Mouse (Mus musculus) limb, embryonic 15.5 days (tissue): ENCODE measurements around the gene Olfr145. TPM values are rescaled to one million over a fixed set of nuclear protein-coding genes. Genes with fewer than 3 reads are reported as not detected.

Experiments
- ATAC-seq: fragments of 200-750 bp; cut with Nextera tagmentation; 2 replicates; pipeline ENCODE4 v1.8.0; 2017; ENCODE audit warnings: low read depth, moderate TSS enrichment; ENCODE audit not compliant: insufficient number of reproducible peaks, low FRiP score, low TSS enrichment
- H3K27ac ChIP-seq: fragments of 300-500 bp; sonication (generic); 2 replicates; pipeline ENCODE4 v1.5.1; 2015; ENCODE audit warnings: moderate library complexity, mild to moderate bottlenecking, inconsistent platforms
- H3K27me3 ChIP-seq: fragments of 300-500 bp; sonication (generic); 2 replicates; pipeline ENCODE4 v1.6.1; 2015; ENCODE audit warnings: inconsistent platforms
- H3K36me3 ChIP-seq: fragments of 300-500 bp; sonication (generic); 2 replicates; pipeline ENCODE4 v1.6.1; 2015; ENCODE audit warnings: inconsistent platforms
- H3K4me1 ChIP-seq: fragments of 300-500 bp; sonication (generic); 2 replicates; pipeline ENCODE4 v1.6.1; 2015; ENCODE audit warnings: inconsistent platforms
- H3K4me2 ChIP-seq: fragments of 300-500 bp; sonication (generic); 2 replicates; pipeline ENCODE4 v1.6.1; 2015; ENCODE audit warnings: mild to moderate bottlenecking, inconsistent platforms
- H3K4me3 ChIP-seq: fragments of 300-500 bp; sonication (generic); 2 replicates; pipeline ENCODE4 v1.5.1; 2015; ENCODE audit warnings: mild to moderate bottlenecking, inconsistent platforms
- H3K9ac ChIP-seq: fragments of 300-500 bp; sonication (generic); 2 replicates; pipeline ENCODE4 v1.6.1; 2015; ENCODE audit warnings: inconsistent platforms
- H3K9me3 ChIP-seq: fragments of 300-500 bp; sonication (generic); 2 replicates; pipeline ENCODE4 v1.6.1; 2016; ENCODE audit warnings: inconsistent platforms
- WGBS: fragments of 180-500 bp; shearing (Covaris S2); methylation state at CpG from one replicate; pipeline ENCODE4 v1.1.7; 2015; 5-methylcytosine and 5-hydroxymethylcytosine counted together
- polyA plus RNA-seq: library from polyadenylated mRNA; unstranded; fragments of >200 nt; fragmentation: Nextera tagmentation; extraction: Ambion mirVana; gene quantifications from 2 replicates; pipeline ENCODE4 v1.2.1, GENCODE M21; 2015

The Olfr145 gene
- not detected in 2 replicates for polyA plus RNA-seq

DNA sequence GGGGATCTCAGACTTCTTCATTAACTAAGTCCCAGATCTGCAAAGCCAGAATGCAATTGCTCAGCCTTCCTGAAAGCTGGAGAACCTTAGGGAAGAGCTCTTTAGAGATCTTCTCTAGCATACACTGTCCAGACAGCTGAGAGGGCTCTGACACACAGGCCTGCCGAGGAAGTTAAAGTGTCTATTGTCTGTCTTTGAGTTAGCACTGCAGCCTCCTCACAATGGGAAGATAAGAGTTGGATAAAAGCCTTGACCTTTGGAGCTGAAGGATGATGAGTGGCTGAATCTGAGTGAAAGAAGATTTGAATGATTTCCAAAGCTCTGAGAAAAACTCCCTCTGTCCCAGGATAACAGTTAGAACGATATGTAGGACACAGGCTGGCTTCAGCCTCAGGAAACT is at the start of gene Olfr145:
Gene Olfr145 (plus strand): TSS at position 64 of the 400 bp plus-strand sequence.
- Histone ChIP-seq H3K36me3 (no peaks in the 10 kb centered on the region), H3K4me2 (no peak within 1 kb of the TSS), H3K4me1 (no peaks in the 10 kb centered on the region), H3K27ac (no peak within 1 kb of the TSS), H3K4me3 (no peak within 1 kb of the TSS), H3K9me3 (no peaks in the 10 kb centered on the region), H3K9ac (no peak within 1 kb of the TSS), H3K27me3 (no peaks in the 10 kb centered on the region)
- WGBS: 63% methylated on average over 2 of the region's 2 CpGs
- ATAC-seq: no peak

DNA sequence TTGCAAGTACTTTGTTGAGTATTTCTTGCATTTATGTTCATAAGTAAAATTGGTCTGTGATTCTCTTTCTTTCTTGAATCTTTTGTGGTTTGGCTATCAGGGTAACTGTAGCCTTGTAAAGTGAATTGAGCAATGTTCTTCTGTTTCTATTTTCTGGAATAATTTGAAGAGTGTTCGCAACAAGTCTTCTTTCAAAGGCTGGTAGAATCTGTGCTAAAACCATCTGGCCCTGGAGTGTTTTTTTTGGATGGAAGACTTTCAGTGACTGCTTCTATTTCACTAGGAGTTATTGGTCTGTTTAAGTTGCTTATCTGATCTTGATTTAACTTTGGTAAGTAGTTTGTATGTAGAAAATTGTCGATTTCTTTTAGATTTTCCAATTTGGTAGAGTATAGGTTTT is 47.3 kb upstream of the Olfr145 start:
- Histone ChIP-seq H3K9me3 (no peaks in the 10 kb centered on the region), H3K4me2 (no peak overlapping the region), H3K27me3 (no peaks in the 10 kb centered on the region), H3K9ac (no peak overlapping the region), H3K4me3 (no peak overlapping the region), H3K27ac (no peak overlapping the region), H3K36me3 (no peaks in the 10 kb centered on the region), H3K4me1 (no peaks in the 10 kb centered on the region)
- no peak for ATAC-seq
- 65% methylated on average over 2 of the region's 2 CpGs for WGBS

DNA sequence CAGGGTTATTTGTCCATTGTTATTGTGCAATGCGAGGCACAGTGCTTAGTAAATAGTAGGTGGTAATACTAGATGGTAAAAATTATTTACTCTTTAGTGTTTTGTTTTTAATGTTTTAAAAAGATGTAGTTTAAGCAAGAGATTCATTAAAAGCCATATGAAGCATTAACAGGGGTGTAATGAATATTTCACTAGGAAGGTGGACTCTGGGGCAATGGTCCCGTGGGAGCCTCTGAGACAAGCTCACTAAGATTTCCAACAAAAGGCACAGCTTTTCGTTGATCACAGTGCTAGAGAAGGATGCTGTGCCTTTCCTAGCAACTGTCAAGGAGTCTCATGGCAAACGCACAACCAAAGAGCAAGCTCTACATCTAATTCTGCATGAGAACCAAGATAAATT is 42.6 kb upstream of the Olfr145 start, which contains the start of gene Olfr877:
Gene Olfr877 (plus strand): TSS at position 301 of the 400 bp plus-strand sequence.
- H3K4me2 ChIP-seq: no peak within 1 kb of the TSS
- 71% methylated on average over 4 of the region's 4 CpGs for WGBS
- H3K4me1 ChIP-seq: no peaks in the 10 kb centered on the region

DNA sequence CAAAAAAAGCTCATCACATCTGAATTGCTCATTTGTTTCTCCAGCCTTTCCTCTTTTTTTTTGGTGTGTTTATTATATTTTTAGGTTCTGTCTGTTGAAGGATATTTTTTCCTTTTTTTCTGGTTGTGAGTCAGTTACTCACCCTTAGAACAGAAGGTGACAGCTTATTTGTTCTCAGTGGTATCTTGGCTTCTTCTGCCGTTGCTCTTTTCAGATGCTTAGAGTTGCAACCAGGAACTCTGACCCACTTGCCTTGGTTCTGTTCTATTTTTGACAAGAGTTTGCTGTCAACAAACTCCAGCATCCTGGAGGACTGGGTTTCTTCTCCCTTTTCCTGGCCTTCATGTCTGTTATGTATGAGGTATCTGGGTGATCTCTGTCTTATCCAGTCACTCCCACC is 33.2 kb upstream of the Olfr145 start:
- no peaks in the 10 kb centered on the region for H3K4me1 ChIP-seq
- ATAC-seq: no peak
- H3K9ac ChIP-seq: no peak overlapping the region
- no peaks in the 10 kb centered on the region for H3K9me3 ChIP-seq
- no peaks in the 10 kb centered on the region for H3K27me3 ChIP-seq
- H3K4me3 ChIP-seq: no peak overlapping the region
- no peaks in the 10 kb centered on the region for H3K36me3 ChIP-seq
- H3K27ac ChIP-seq: no peak overlapping the region
- 67% methylated on average over 1 of the region's 1 CpGs for WGBS
- H3K4me2 ChIP-seq: no peak overlapping the region

More for the DNA sequence above, 42.6 kb upstream of the Olfr145 start, which contains the start of gene Olfr877:
- Histone ChIP-seq H3K4me3 (no peak within 1 kb of the TSS), H3K9ac (no peak within 1 kb of the TSS), H3K27me3 (no peaks in the 10 kb centered on the region), H3K9me3 (no peaks in the 10 kb centered on the region), H3K36me3 (no peaks in the 10 kb centered on the region), H3K27ac (no peak within 1 kb of the TSS)
- ATAC-seq: no peak

DNA sequence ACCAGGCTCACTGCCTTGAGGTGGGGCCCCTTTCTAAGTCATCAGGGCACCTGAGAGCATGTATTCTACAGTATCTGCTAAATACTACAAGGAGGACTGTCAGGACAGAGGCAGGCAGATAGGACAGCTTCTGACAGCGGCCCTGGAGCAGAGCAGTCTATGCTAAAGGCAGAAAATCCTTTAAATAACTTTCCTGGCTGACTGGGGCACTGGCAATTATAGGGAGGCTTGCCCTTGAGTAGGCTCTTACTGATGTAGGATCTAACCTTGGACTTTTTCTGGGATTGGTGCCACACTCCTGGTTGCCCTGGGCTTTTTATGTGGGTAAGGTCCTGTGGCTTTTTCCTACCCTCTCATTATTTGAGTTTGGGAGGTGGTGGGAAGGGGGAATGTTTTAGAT is 26.3 kb upstream of the Olfr145 start:
- H3K4me1 ChIP-seq: no peaks in the 10 kb centered on the region
- H3K9me3 ChIP-seq: no peaks in the 10 kb centered on the region
- H3K9ac ChIP-seq: no peak overlapping the region
- ATAC-seq: no peak
- H3K4me3 ChIP-seq: no peak overlapping the region
- no peak overlapping the region for H3K27ac ChIP-seq
- 33% methylated on average over 1 of the region's 1 CpGs for WGBS
- no peaks in the 10 kb centered on the region for H3K27me3 ChIP-seq
- H3K4me2 ChIP-seq: no peak overlapping the region
- no peaks in the 10 kb centered on the region for H3K36me3 ChIP-seq

DNA sequence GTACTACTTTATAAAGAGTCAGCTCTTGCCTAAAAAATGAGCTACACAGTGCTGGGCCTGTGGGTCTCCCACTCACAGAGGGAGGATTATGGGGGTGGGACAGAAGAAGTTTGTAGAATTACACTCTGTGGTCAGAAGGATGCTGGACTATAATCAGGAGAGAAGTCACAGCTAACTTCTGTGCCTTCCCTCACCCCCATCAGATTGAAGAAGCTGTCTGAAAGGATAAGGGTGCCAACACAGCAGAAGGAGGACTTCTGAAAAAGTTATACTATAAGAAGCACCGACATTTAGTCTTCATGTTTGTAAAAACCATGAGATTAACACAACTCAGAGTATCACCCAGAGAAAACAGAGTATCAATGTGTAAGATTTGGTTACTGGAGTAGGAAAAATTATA is 25.4 kb upstream of the Olfr145 start:
- H3K9ac ChIP-seq: no peak overlapping the region
- no peak for ATAC-seq
- no peaks in the 10 kb centered on the region for H3K36me3 ChIP-seq
- no peaks in the 10 kb centered on the region for H3K9me3 ChIP-seq
- H3K4me2 ChIP-seq: no peak overlapping the region
- H3K4me1 ChIP-seq: no peaks in the 10 kb centered on the region
- no peaks in the 10 kb centered on the region for H3K27me3 ChIP-seq
- no peak overlapping the region for H3K4me3 ChIP-seq
- H3K27ac ChIP-seq: no peak overlapping the region
- 67% methylated on average over 1 of the region's 1 CpGs for WGBS

DNA sequence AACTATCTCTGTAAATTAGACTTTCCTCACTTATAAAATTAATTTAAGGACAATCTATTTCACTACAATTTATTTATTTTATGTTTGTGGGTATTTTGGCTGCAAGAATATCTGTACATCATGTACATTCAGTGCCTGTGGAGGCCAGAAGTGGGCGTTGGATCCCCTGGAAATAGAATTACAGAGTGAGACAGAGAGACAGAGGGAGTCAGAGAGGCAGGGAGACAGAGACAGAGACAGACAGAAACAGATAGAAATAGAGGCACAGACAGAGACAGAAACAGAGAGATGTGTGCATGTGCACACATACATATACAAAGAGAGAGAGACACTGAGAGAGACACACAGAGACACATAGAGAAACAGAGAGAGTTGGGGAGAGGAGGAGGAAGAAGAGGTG is 25.0 kb upstream of the Olfr145 start:
- H3K36me3 ChIP-seq: no peaks in the 10 kb centered on the region
- H3K9me3 ChIP-seq: no peaks in the 10 kb centered on the region
- H3K4me2 ChIP-seq: no peak overlapping the region
- no peak overlapping the region for H3K4me3 ChIP-seq
- ATAC-seq: no peak
- no peak overlapping the region for H3K27ac ChIP-seq
- H3K4me1 ChIP-seq: no peaks in the 10 kb centered on the region
- H3K27me3 ChIP-seq: no peaks in the 10 kb centered on the region
- no peak overlapping the region for H3K9ac ChIP-seq
- 57% methylated on average over 1 of the region's 1 CpGs for WGBS

DNA sequence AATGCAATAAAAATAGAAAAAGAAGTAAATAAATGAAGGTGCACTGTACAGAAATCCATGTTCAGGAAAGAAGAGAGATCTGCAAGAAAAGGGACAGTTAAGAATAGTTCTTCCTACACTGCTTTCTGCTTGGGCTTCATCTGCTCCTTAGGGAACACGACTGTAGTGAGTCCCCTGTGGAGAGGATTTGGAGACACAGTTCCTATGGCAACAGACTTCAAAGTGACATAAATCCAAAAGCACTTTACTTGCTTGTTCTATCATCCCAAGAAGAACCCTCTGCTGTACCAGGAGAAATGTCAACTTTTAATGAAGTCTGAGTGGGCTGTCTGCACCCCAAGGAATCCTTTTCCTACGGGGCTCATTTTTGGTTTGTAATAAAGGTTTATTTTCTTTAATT is 5.6 kb upstream of the Olfr145 start:
- WGBS: 31% methylated on average over 2 of the region's 2 CpGs
- Histone ChIP-seq H3K4me2 (no peak overlapping the region), H3K36me3 (no peaks in the 10 kb centered on the region), H3K9me3 (no peaks in the 10 kb centered on the region), H3K4me1 (no peaks in the 10 kb centered on the region), H3K4me3 (no peak overlapping the region), H3K27me3 (no peaks in the 10 kb centered on the region), H3K27ac (no peak overlapping the region), H3K9ac (no peak overlapping the region)
- ATAC-seq: no peak

DNA sequence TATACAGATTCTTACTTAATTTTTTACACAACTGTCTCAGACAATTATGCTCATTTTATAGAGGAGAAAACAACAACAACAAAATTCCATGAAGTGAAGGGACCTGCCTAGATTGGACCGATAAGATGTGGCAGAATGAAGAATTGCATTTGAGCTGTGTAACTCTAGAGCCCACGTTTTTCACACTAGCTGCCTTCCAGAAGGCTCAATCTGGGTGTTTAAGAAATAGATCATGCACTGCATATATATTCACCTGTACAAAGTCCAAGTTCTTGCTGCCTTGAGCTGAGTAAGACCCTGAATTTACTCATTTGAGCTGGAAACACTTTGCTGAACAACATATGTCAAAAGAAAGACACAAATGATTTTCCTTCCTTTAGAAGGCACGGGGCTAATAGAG is 9.0 kb downstream of the Olfr145 start:
- no peak for ATAC-seq
- H3K4me1 ChIP-seq: no peaks in the 10 kb centered on the region
- H3K9me3 ChIP-seq: no peaks in the 10 kb centered on the region
- WGBS: 59% methylated on average over 3 of the region's 3 CpGs
- no peaks in the 10 kb centered on the region for H3K27me3 ChIP-seq
- no peaks in the 10 kb centered on the region for H3K36me3 ChIP-seq
- H3K9ac ChIP-seq: no peak overlapping the region
- no peak overlapping the region for H3K27ac ChIP-seq
- no peak overlapping the region for H3K4me2 ChIP-seq
- H3K4me3 ChIP-seq: no peak overlapping the region

DNA sequence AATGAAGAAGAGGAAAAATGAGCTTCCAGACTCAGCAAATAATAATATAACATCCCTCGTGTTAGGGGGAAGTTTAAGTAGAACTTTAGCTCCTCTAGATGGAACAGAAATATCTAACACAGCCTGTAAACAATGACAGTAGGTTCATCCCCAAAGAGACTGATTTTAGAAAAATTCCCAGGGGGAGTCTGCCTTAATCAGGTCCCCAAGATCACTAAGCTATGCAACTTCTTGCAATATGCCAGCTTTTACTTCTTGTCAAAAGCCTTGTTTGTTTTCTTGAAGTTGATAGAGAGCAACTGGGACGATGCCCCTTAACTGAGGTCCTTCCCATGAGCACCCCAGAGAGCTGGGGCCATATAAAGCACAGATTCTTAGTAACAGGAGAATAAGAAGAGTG is 21.0 kb downstream of the Olfr145 start, which contains the start of gene Olfr878:
Gene Olfr878 (plus strand): TSS at position 301 of the 400 bp plus-strand sequence.
- Histone ChIP-seq H3K4me1 (no peaks in the 10 kb centered on the region), H3K4me3 (no peak within 1 kb of the TSS), H3K27me3 (no peaks in the 10 kb centered on the region), H3K27ac (no peak within 1 kb of the TSS), H3K9ac (no peak within 1 kb of the TSS), H3K4me2 (no peak within 1 kb of the TSS), H3K9me3 (no peaks in the 10 kb centered on the region), H3K36me3 (no peaks in the 10 kb centered on the region)
- no peak for ATAC-seq
- WGBS: 70% methylated on average over 2 of the region's 2 CpGs

DNA sequence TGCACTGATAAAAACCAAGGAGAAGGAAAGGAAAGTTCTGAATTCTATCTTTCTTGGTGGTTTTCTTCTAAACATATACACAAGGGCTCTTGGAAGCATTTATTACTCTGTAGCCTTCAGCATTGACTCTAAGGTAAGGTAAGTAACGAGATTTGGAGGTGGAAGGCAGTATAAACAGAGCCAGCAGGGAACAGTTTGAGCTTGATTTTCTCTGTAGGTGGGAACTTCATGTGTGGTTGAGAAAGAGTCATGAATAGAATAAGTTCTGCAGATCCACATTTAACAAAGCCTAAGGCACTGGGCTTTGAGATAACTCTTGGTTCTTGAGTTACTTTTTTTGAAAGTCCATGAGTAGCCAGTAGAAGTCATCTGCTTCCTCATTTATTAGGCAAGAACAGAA is 21.5 kb downstream of the Olfr145 start:
- WGBS: 50% methylated on average over 1 of the region's 1 CpGs
- Histone ChIP-seq H3K9me3 (no peaks in the 10 kb centered on the region), H3K4me2 (no peak overlapping the region), H3K36me3 (no peaks in the 10 kb centered on the region), H3K27me3 (no peaks in the 10 kb centered on the region), H3K4me3 (no peak overlapping the region), H3K4me1 (no peaks in the 10 kb centered on the region), H3K27ac (no peak overlapping the region), H3K9ac (no peak overlapping the region)
- no peak for ATAC-seq

DNA sequence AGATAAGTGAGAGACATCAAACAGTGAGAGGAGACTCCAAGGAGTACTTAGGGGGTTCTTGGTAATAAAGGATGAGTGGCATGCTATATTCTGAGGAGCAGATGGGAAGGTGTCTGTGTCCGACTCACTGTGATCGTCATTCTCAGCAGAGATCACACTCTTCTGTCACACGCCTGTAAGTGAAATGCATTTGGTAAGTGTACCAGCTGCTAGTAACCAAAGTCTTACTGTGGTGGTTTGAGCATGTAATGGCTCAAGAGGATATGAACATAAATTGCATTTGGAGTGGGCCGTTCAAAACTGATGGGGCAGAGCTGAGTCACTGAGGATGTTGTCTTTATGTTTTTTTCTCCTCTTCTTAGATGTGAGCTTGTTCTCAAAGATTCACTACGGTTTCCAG is 27.7 kb downstream of the Olfr145 start:
- Histone ChIP-seq H3K9me3 (no peaks in the 10 kb centered on the region), H3K27ac (no peak overlapping the region), H3K9ac (no peak overlapping the region), H3K4me2 (no peak overlapping the region), H3K4me1 (no peaks in the 10 kb centered on the region), H3K4me3 (no peak overlapping the region), H3K36me3 (no peaks in the 10 kb centered on the region), H3K27me3 (no peaks in the 10 kb centered on the region)
- no peak for ATAC-seq
- WGBS: 83% methylated on average over 5 of the region's 5 CpGs

DNA sequence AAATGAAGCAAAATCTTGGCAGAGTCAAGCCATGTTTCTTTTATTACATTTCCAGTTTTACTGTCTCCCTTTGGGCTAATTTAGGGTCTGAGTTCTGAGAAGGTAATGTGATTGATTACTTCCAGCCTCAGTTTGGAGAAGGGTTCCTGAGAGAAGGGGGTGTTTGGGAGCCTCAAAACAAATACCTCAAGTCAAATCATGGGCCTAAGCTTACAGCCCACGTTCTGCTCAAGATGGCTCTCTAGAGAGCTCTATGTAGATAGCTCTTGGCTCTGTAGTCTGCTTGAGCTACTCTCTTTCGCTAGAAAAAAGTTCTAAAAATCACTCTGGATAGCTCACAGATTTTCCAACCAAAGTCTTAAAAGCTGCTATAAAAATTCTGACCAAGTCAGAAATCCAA is 28.9 kb downstream of the Olfr145 start:
- Histone ChIP-seq H3K27me3 (no peaks in the 10 kb centered on the region), H3K36me3 (no peaks in the 10 kb centered on the region), H3K9me3 (no peaks in the 10 kb centered on the region), H3K4me2 (no peak overlapping the region), H3K4me1 (no peaks in the 10 kb centered on the region), H3K27ac (no peak overlapping the region), H3K9ac (no peak overlapping the region), H3K4me3 (no peak overlapping the region)
- 31% methylated on average over 2 of the region's 2 CpGs for WGBS
- peak; percentile 61; the same call in 1 of the 2 replicates for ATAC-seq
